Comparison of ENCODE assay signal across 9 mouse cellular contexts in the genomic region with DNA sequence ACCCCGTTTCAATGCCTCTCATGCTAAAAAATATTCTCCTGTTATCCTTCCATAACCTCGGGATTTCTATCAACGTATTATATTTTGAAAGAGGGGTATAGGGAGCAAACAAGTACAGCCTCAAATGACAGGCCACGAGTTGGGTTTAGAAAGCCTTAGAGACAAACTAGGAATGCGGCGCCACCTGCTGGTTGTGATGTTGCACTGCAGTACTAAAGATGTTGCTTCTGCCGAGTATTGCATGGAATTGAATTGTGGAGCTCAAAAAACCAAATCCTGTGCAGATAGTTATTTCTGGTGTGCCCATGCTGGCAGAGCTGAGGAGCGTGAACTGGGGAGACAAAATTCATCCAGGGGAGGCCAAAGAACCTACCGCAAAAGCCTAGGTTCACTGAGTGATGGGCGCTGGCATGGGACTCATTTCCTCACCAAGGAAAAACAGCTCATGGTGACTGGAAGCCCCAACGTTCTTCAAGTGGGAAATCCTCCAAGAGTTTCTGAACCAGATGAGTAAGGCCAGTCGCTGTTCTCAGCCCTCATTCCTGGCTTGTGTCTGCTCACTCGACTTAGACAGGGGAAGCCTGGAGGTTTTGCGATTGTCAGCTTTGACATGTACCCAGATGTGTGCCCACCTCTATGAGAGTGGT. TPM values are rescaled to one million over a fixed set of nuclear protein-coding genes. Genes with fewer than 3 reads are reported as not detected.
A peak's percentile ranks its signal among the peaks of the same experiment; 100 is the strongest.
DNase-seq lines count a peak whose midpoint lies in the region; ATAC-seq and TF ChIP-seq lines count a peak whose summit lies in the region.
"Had no signal": no experiment of that assay in that cellular context is flagged by ENCODE, and none has a peak within 500 bp of the region (broad histone marks: within the 10 kb centered on the region; RNA-seq: fewer than 3 reads in every experiment).

No protein-coding gene starts in this region.

- ATAC-seq in neural tube, embryonic 12.5 days (ENCODE audit: low FRiP score, low read depth), result peak; percentile 44; the same call in 1 of the 2 replicates

- H3K79me2 ChIP-seq in liver, adult 2 months (ENCODE audit: control insufficient read depth, insufficient read depth, low read length), result no peaks in the 10 kb centered on the region

- H3K9ac ChIP-seq in liver, adult 2 months (ENCODE audit: low read depth, low read length), result no peak overlapping the region; the same call in 1 of the 2 replicates
- no peak overlapping the region for H3K9ac ChIP-seq in neural tube, embryonic 12.5 days

- H3K27me3 ChIP-seq in liver, adult 2 months (ENCODE audit: control insufficient read depth, insufficient read depth, low read length), result no peaks in the 10 kb centered on the region
- H3K27me3 ChIP-seq in neural tube, embryonic 12.5 days (replicated peaks), result no peaks in the 10 kb centered on the region

- no peaks in the 10 kb centered on the region for H3K9me3 ChIP-seq in neural tube, embryonic 12.5 days

- no peak overlapping the region for H3K4me2 ChIP-seq in neural tube, embryonic 12.5 days (replicated peaks)

- no peak overlapping the region for H3K27ac ChIP-seq in cortical plate, adult 2 months (ENCODE audit: insufficient read depth, low read length)
- no peak overlapping the region for H3K27ac ChIP-seq in liver, adult 2 months (replicated peaks; ENCODE audit: insufficient read depth, low read depth, low read length)
- no peak overlapping the region for H3K27ac ChIP-seq in neural tube, embryonic 12.5 days

- H3K36me3 ChIP-seq in liver, adult 2 months (ENCODE audit: control insufficient read depth, insufficient read depth, low read length), result no peaks in the 10 kb centered on the region
- H3K36me3 ChIP-seq in neural tube, embryonic 12.5 days, result no peaks in the 10 kb centered on the region

- no peak overlapping the region for H3K4me3 ChIP-seq in cortical plate, adult 2 months (ENCODE audit: insufficient read depth, low read length)
- no peak overlapping the region; the same call in 1 of the 2 replicates for H3K4me3 ChIP-seq in liver, adult 2 months (ENCODE audit: insufficient read depth, low read depth, low read length)
- H3K4me3 ChIP-seq in neural tube, embryonic 12.5 days, result no peak overlapping the region

- H3K4me1 ChIP-seq in cortical plate, adult 2 months (ENCODE audit: control insufficient read depth, insufficient read depth, low read length), result no peaks in the 10 kb centered on the region
- no peaks in the 10 kb centered on the region for H3K4me1 ChIP-seq in liver, adult 2 months (ENCODE audit: control insufficient read depth, insufficient read depth, low read length)
- H3K4me1 ChIP-seq in neural tube, embryonic 12.5 days, result no peaks in the 10 kb centered on the region

- WGBS in liver, adult 2 months, result 18% methylated on average over 14 of the region's 14 CpGs
- WGBS in neural tube, embryonic 12.5 days, result 25% methylated on average over 14 of the region's 14 CpGs

- DNase-seq in A20 (ENCODE audit: low read depth, low spot score), result peak; percentile 73
- DNase-seq in adrenal gland, adult 18-20 months (ENCODE audit: low spot score in 2 of 2), result peak; percentile 71 to 75
- DNase-seq in gastrocnemius, adult 8-10 months (ENCODE audit: low spot score in 2 of 2), result peak; percentile 16 to 23
- DNase-seq in kidney, adult 9 months, result peak; percentile 66
- DNase-seq in liver, adult 2 months (ENCODE audit: extremely low read depth, low read depth, low spot score), result peak; percentile 56
- peak; percentile 56 for DNase-seq in telencephalon, adult 2 months (ENCODE audit: low read depth, low spot score)

- TF ChIP-seq CTCF in cortical plate, adult 2 months (IDR thresholded peaks at IDR 0.05; ENCODE audit: extremely low read depth, insufficient read depth, low read length), result peak; percentile 92
- peak; percentile 73; the same call in 1 of the 2 replicates for TF ChIP-seq CTCF in liver, adult 2 months (IDR thresholded peaks at IDR 0.05; ENCODE audit: low read depth, low read length)

- TF ChIP-seq POLR2A in cortical plate, adult 2 months (IDR thresholded peaks at IDR 0.05; ENCODE audit: extremely low read depth, insufficient read depth, low read length), result no peak
- no peak for TF ChIP-seq POLR2A in liver, adult 2 months (IDR thresholded peaks at IDR 0.05; ENCODE audit: extremely low read depth, insufficient read depth, low read length)

RNA-seq across cellular contexts. Expression of gene Ppp1r3g, which starts 11.2 kb away (rescaled TPM):
- total RNA-seq in adrenal gland, adult 18-20 months (2021), result 1 to 10 TPM in 1 of 2 experiments, under 1 TPM in 1; 0.33 to 2.7 TPM
- 11.9 and 12.0 TPM in 2 replicates for polyA plus RNA-seq in cortical plate, adult 2 months (2012; rRNA removed)
- under 1 TPM in 1 of 4 experiments, not detected in 3; 0.10 TPM for total RNA-seq in gastrocnemius, adult 8-10 months (2022)
- 4.7 and 7.6 TPM in 2 replicates for total RNA-seq in liver, adult 2 months (2014; rRNA removed)
- 0.22 TPM in 1 of 2 replicates, not detected in the other for polyA plus RNA-seq in liver, adult 2 months (2012; rRNA removed)
- 0.44 and 0.96 TPM in 2 replicates for polyA plus RNA-seq in neural tube, embryonic 12.5 days (2016; fragmentation: Nextera tagmentation; extraction: Ambion mirVana)
- polyA plus RNA-seq: gonadal fat pad, adult 2 months had no signal

RNA-seq across cellular contexts. Expression of gene Rpp40, which starts 41.3 kb away (rescaled TPM):
- total RNA-seq in adrenal gland, adult 18-20 months (2021), result 10 to 100 TPM; 12.8 to 16.7 TPM
- polyA plus RNA-seq in cortical plate, adult 2 months (2012; rRNA removed), result 3.2 and 4.0 TPM in 2 replicates
- 10 to 100 TPM; 14.2 to 21.4 (median 15.2) TPM for total RNA-seq in gastrocnemius, adult 8-10 months (2022)
- total RNA-seq in liver, adult 2 months (2014; rRNA removed), result 10.0 and 10.1 TPM in 2 replicates
- 4.4 and 5.3 TPM in 2 replicates for polyA plus RNA-seq in liver, adult 2 months (2012; rRNA removed)
- polyA plus RNA-seq in neural tube, embryonic 12.5 days (2016; fragmentation: Nextera tagmentation; extraction: Ambion mirVana), result 13.4 and 16.4 TPM in 2 replicates

Comparison
In these comparisons a context has a peak if more than half of its experiments do, and no peak if none do; other contexts are left out.
1. DNase-seq: peak in every context shown above with its lines; median percentile 73 in A20; 73 in adrenal gland, adult 18-20 months; 66 in kidney, adult 9 months; 56 in liver, adult 2 months; 56 in telencephalon, adult 2 months; 20 in gastrocnemius, adult 8-10 months.